Mouse (Mus musculus) myocyte (in vitro differentiated cells): ENCODE measurements around the gene Traf2. TPM values are rescaled to one million over a fixed set of nuclear protein-coding genes. Genes with fewer than 3 reads are reported as not detected.
A peak's percentile ranks its signal among the peaks of the same experiment; 100 is the strongest.

Experiments used
- H3K27me3 ChIP-seq: one replicate; pipeline ENCODE4 v1.6.1; 2011; ENCODE audit not compliant: control insufficient read depth, insufficient read depth, insufficient read length
- H3K36me3 ChIP-seq: one replicate; pipeline ENCODE4 v1.6.1; 2011; ENCODE audit not compliant: control insufficient read depth, insufficient read depth
- H3K4me2 ChIP-seq: one replicate; pipeline ENCODE4 v1.6.1; 2011; ENCODE audit warnings: low read depth, control low read depth
- H3K4me3 ChIP-seq: one replicate; pipeline ENCODE4 v1.5.1; 2011; ENCODE audit warnings: mild to moderate bottlenecking, control low read depth, moderate library complexity
- H3K79me2 ChIP-seq: one replicate; pipeline ENCODE4 v1.6.1; 2011; ENCODE audit not compliant: control insufficient read depth, insufficient read depth
- H3ac ChIP-seq: one replicate; pipeline ENCODE4 v1.6.1; 2011; ENCODE audit not compliant: control insufficient read depth, insufficient read length
- CEBPB ChIP-seq: IDR thresholded peaks from 2 replicates; pipeline ENCODE4 v1.6.1; 2011; ENCODE audit warnings: mild to moderate bottlenecking, moderate library complexity; ENCODE audit not compliant: poor library complexity, insufficient read depth, severe bottlenecking
- E2F4 ChIP-seq: IDR thresholded peaks from one replicate; pipeline ENCODE4 v1.6.1; 2011; ENCODE audit warnings: mild to moderate bottlenecking, control low read depth, moderate library complexity; ENCODE audit not compliant: insufficient read depth
- MAX ChIP-seq: IDR thresholded peaks from one replicate; pipeline ENCODE4 v1.6.1; 2011; ENCODE audit warnings: low read depth, mild to moderate bottlenecking, control low read depth
- MYOD1 ChIP-seq, 3 experiments: IDR thresholded peaks; one replicate each; pipeline ENCODE4 v1.6.1; 2011; ENCODE audit warnings: control low read depth in 2 of 3, low read depth in 2 of 3, mild to moderate bottlenecking in 2 of 3, moderate library complexity in 1 of 3; ENCODE audit not compliant: insufficient read length in 2 of 3, control insufficient read depth in 1 of 3
- MYOG ChIP-seq, 3 experiments: IDR thresholded peaks; one replicate each; pipeline ENCODE4 v1.6.1; 2011; ENCODE audit warnings: control low read depth in 2 of 3, low read depth in 2 of 3, mild to moderate bottlenecking in 2 of 3; ENCODE audit not compliant: insufficient read length in 2 of 3, control insufficient read depth in 1 of 3, insufficient read depth in 1 of 3
- POLR2A ChIP-seq: IDR thresholded peaks from one replicate; pipeline ENCODE4 v1.6.1; 2011; ENCODE audit warnings: low read depth, mild to moderate bottlenecking, control low read depth, moderate library complexity; ENCODE audit not compliant: insufficient read length
- POLR2AphosphoS2 ChIP-seq: IDR thresholded peaks from one replicate; pipeline ENCODE4 v1.6.1; 2011; ENCODE audit warnings: low read depth, control low read depth; ENCODE audit not compliant: insufficient read length
- REST ChIP-seq: IDR thresholded peaks from one replicate; pipeline ENCODE4 v1.6.1; 2011; ENCODE audit warnings: mild to moderate bottlenecking, control low read depth, moderate library complexity; ENCODE audit not compliant: insufficient read depth, insufficient read length
- SRF ChIP-seq: IDR thresholded peaks from one replicate; pipeline ENCODE4 v1.6.1; 2011; ENCODE audit warnings: low read depth; ENCODE audit not compliant: control insufficient read depth, insufficient read length
- TCF12 ChIP-seq: IDR thresholded peaks from one replicate; pipeline ENCODE4 v1.6.1; 2011; ENCODE audit warnings: mild to moderate bottlenecking, control low read depth; ENCODE audit not compliant: poor library complexity, insufficient read depth, severe bottlenecking
- TCF3 ChIP-seq: IDR thresholded peaks from one replicate; pipeline ENCODE4 v1.6.1; 2011; ENCODE audit warnings: low read depth, control low read depth; ENCODE audit not compliant: insufficient read length
- USF1 ChIP-seq: IDR thresholded peaks from one replicate; pipeline ENCODE4 v1.6.1; 2011; ENCODE audit warnings: low read depth, mild to moderate bottlenecking, control low read depth, moderate library complexity
- polyA plus RNA-seq: library from polyadenylated mRNA; unstranded; fragments of >200 nt; fragmentation: generic; extraction: Trizol; gene quantifications from one replicate; pipeline ENCODE4 v1.2.1, GENCODE M21; 2012; ENCODE audit warnings: missing spikeins

The Traf2 gene
- polyA plus RNA-seq, 1 experiment = 40.4 TPM

- H3K27me3 ChIP-seq = no peaks in the 10 kb centered on the region
- H3ac ChIP-seq = no peak overlapping the region
- no peak overlapping the region for H3K4me2 ChIP-seq
- no peaks in the 10 kb centered on the region for H3K36me3 ChIP-seq
- no peak for TF ChIP-seq TCF12
- peak overlapping the region; percentile 68 for H3K4me3 ChIP-seq
- H3K79me2 ChIP-seq = peaks cover 5% of the 10 kb centered on the region
Observed at GRCm38 (mm10) chr2:25573068-25573467, 26.3 kb upstream of the Traf2 start.

- Histone ChIP-seq H3ac (no peak overlapping the region), H3K36me3 (no peaks in the 10 kb centered on the region), H3K4me2 (no peak overlapping the region), H3K4me3 (no peak overlapping the region), H3K79me2 (peaks cover 5% of the 10 kb centered on the region), H3K27me3 (no peaks in the 10 kb centered on the region)
- TF ChIP-seq MYOD1 (IDR thresholded peaks at IDR 0.05; ENCODE audit: control insufficient read depth in 1 of 3, insufficient read length in 2 of 3, low read depth in 2 of 3) = no peak
- TF ChIP-seq CEBPB = no peak
- no peak for TF ChIP-seq TCF3
- no peak for TF ChIP-seq MAX
- TF ChIP-seq REST = no peak
- TF ChIP-seq E2F4 = no peak
Observed at GRCm38 (mm10) chr2:25571221-25571620, 24.5 kb upstream of the Traf2 start.

- Histone ChIP-seq H3K79me2 (peaks cover 5% of the 10 kb centered on the region), H3K36me3 (no peaks in the 10 kb centered on the region), H3K4me3 (no peak overlapping the region), H3K4me2 (no peak overlapping the region), H3ac (no peak overlapping the region), H3K27me3 (no peaks in the 10 kb centered on the region)
- TF ChIP-seq TCF12 = no peak
- no peak for TF ChIP-seq REST
- TF ChIP-seq E2F4 = no peak
- TF ChIP-seq USF1 = no peak
- no peak for TF ChIP-seq MYOD1 (IDR thresholded peaks at IDR 0.05; ENCODE audit: control insufficient read depth in 1 of 3, insufficient read length in 2 of 3, low read depth in 2 of 3)
- no peak for TF ChIP-seq POLR2AphosphoS2
- no peak for TF ChIP-seq SRF
- TF ChIP-seq MYOG (IDR thresholded peaks at IDR 0.05; ENCODE audit: control insufficient read depth in 1 of 3, insufficient read depth in 1 of 3, insufficient read length in 2 of 3, low read depth in 2 of 3) = no peak
- TF ChIP-seq POLR2A = no peak
- TF ChIP-seq CEBPB = no peak
- no peak for TF ChIP-seq MAX
- no peak for TF ChIP-seq TCF3
Observed at GRCm38 (mm10) chr2:25569323-25569722, 22.6 kb upstream of the Traf2 start.

GRCm38 (mm10) chr2:25568473-25569019, 21.8 kb upstream of the Traf2 start:
- no peak overlapping the region for H3ac ChIP-seq
- H3K27me3 ChIP-seq = no peaks in the 10 kb centered on the region
- H3K4me3 ChIP-seq = no peak overlapping the region
- peaks cover 4% of the 10 kb centered on the region for H3K36me3 ChIP-seq
- TF ChIP-seq TCF3 = no peak
- no peak for TF ChIP-seq POLR2AphosphoS2
- TF ChIP-seq TCF12 = no peak
- TF ChIP-seq POLR2A = no peak
- no peak for TF ChIP-seq USF1
- no peak for TF ChIP-seq MYOG (IDR thresholded peaks at IDR 0.05; ENCODE audit: control insufficient read depth in 1 of 3, insufficient read depth in 1 of 3, insufficient read length in 2 of 3, low read depth in 2 of 3)
- no peak for TF ChIP-seq CEBPB
- peaks cover 5% of the 10 kb centered on the region for H3K79me2 ChIP-seq
- H3K4me2 ChIP-seq = no peak overlapping the region

GRCm38 (mm10) chr2:25566558-25566957, 19.8 kb upstream of the Traf2 start:
- no peaks in the 10 kb centered on the region for H3K79me2 ChIP-seq
- TF ChIP-seq E2F4 (no peak), POLR2AphosphoS2 (peak; percentile 65)
- no peak overlapping the region for H3K4me2 ChIP-seq
- H3K27me3 ChIP-seq = no peaks in the 10 kb centered on the region
- H3ac ChIP-seq = no peak overlapping the region
- no peak overlapping the region for H3K4me3 ChIP-seq
- peaks cover 21% of the 10 kb centered on the region for H3K36me3 ChIP-seq

GRCm38 (mm10) chr2:25565741-25566140, 19.0 kb upstream of the Traf2 start:
- Histone ChIP-seq H3K36me3 (peaks cover 29% of the 10 kb centered on the region), H3K79me2 (no peaks in the 10 kb centered on the region), H3K4me2 (no peak overlapping the region), H3K27me3 (no peaks in the 10 kb centered on the region), H3K4me3 (no peak overlapping the region), H3ac (no peak overlapping the region)
- TF ChIP-seq REST (no peak), MAX (no peak), POLR2AphosphoS2 (no peak), TCF12 (no peak), CEBPB (no peak), MYOG (IDR thresholded peaks at IDR 0.05; ENCODE audit: control insufficient read depth in 1 of 3, insufficient read depth in 1 of 3, insufficient read length in 2 of 3, low read depth in 2 of 3) (no peak), SRF (no peak), POLR2A (no peak), TCF3 (no peak), MYOD1 (IDR thresholded peaks at IDR 0.05; ENCODE audit: control insufficient read depth in 1 of 3, insufficient read length in 2 of 3, low read depth in 2 of 3) (no peak), USF1 (no peak), E2F4 (no peak)
